Mouse (Mus musculus): ENCODE results near the gene Neurod2.

- no peak for TF ChIP-seq POLR2A (IDR thresholded peaks at IDR 0.05; ENCODE audit: control insufficient read depth, low read depth, low read length)
- TF ChIP-seq CTCF (IDR thresholded peaks at IDR 0.05; ENCODE audit: control insufficient read depth, insufficient read depth, insufficient replicate concordance, low read depth, low read length) = no peak
These were observed 42.2 kb upstream of the Neurod2 start for GRCm38 (mm10) chr11:98371556-98372240.
